Mouse (Mus musculus): ENCODE measurements around the gene Gmfg.

Gene Gmfg

DNA sequence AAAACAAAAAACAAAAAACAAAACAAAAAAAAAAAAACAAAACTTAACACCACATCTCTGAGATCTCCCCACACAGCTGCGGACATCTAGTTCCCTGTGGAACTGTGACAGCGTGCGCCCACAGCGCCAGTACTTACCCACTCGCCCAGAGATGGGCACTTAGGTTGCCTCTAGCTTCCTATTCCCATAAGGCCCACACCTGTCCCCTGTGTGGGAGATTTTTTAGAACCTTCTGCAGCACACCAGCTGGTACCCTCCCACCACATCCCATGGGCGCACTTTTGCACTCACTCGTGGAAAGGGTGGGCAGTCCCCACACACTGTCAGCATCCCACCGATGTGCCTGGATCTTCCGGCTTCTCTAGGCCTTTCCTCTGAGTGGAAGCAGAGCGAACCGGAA lies 45.6 kb downstream of the Gmfg start:
- no peak for DNase-seq (ENCODE audit: low spot score in 2 of 2)

DNA sequence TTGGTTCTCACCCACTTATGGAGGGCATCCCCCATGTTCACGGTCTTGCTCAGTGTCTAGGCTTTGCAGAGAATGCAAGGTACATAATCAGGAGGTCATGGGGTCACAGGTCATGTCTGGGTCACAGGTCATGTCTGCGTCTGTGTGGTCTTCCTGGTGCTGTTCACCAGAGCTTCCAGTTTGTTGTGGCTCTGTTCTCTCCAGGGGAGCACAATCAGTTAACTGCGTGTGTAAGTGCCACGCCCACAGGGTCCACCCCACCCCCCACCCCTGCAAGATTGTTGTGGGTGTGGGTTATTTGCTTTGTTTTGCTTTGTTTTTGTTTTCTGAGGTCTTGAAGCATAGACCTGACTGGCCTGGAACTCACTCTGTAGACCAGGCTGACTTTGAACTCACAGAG lies 46.9 kb downstream of the Gmfg start:
- no peak for DNase-seq (ENCODE audit: low spot score in 2 of 2)

GRCm38 (mm10) chr7:28488030-28488491 lies 50.8 kb downstream of the Gmfg start:
- DNase-seq (ENCODE audit: low spot score in 2 of 2), result no peak

GRCm38 (mm10) chr7:28490410-28490809 lies 53.2 kb downstream of the Gmfg start:
- no peak for DNase-seq (ENCODE audit: low spot score in 2 of 2)

- no peak for DNase-seq (ENCODE audit: low spot score in 2 of 2)
Observed at GRCm38 (mm10) chr7:28490903-28491302, 53.7 kb downstream of the Gmfg start.

GRCm38 (mm10) chr7:28492310-28492709 lies 55.1 kb downstream of the Gmfg start:
- no peak for DNase-seq (ENCODE audit: low spot score in 2 of 2)

GRCm38 (mm10) chr7:28495426-28495825 lies 58.2 kb downstream of the Gmfg start:
- DNase-seq (ENCODE audit: low spot score in 2 of 2), result no peak
